Mouse (Mus musculus): ENCODE measurements around the gene Sdc1.

DNA sequence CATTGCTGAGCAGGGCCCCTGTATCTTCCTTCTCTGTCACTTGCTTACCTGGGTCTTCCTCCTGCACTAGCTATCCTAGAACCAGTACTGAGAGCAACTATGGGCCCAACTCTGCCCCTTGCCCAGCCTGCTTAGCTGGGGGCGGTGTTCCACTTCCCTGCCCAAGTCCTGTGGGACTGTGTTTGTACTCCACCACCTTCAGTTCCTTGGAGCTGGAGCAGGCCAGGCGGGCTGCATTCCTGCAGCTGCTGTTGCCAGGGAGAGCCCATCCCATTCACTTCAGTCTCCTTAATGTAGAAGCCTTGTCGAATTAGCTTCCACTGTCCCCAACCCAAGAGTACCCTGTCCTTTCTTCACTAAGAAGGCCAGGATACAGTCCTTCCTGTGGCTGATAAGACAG is 17.3 kb downstream of the Sdc1 start:
- TF ChIP-seq CTCF (IDR thresholded peaks at IDR 0.05; ENCODE audit: low read depth) = no peak
- no peak for TF ChIP-seq EP300 (IDR thresholded peaks at IDR 0.05; ENCODE audit: low read depth)

Measured in heart, postnatal 0 days (tissue).